Mouse (Mus musculus): ENCODE data around the gene Oaf. TPM values are rescaled to one million over a fixed set of nuclear protein-coding genes. Genes with fewer than 3 reads are reported as not detected.

Gene Oaf
- polyA plus RNA-seq (2017; shearing (Covaris generic)), result not detected

GRCm38 (mm10) chr9:43239712-43240593, at the start of gene Oaf:
Gene Oaf, minus strand, starts transcription at chr9:43239911.

GRCm38 (mm10) chr9:43210190-43210682, 29.5 kb downstream of the Oaf start, which contains the start of gene Pou2f3:
Gene Pou2f3, minus strand, starts transcription at chr9:43210369.

Other genes with a start within 250 kb of the Oaf start
- 9.7 TPM for gene Arhgef12, start 132.7 kb downstream of the Oaf start, polyA plus RNA-seq (2017; shearing (Covaris generic))
- gene Tmem136, start 123.3 kb downstream of the Oaf start, polyA plus RNA-seq (2017; shearing (Covaris generic)), result 0.27 TPM
- gene Pou2f3, start 29.5 kb downstream of the Oaf start, polyA plus RNA-seq (2017; shearing (Covaris generic)), result not detected
- gene Trim29, start 70.9 kb upstream of the Oaf start, polyA plus RNA-seq (2017; shearing (Covaris generic)), result not detected